Mouse (Mus musculus): ENCODE data around the gene Ubash3b. TPM values are rescaled to one million over a fixed set of nuclear protein-coding genes. Genes with fewer than 3 reads are reported as not detected.

Gene Ubash3b
- polyA plus RNA-seq, 2 experiments = 6.1 to 10.3 TPM

DNA sequence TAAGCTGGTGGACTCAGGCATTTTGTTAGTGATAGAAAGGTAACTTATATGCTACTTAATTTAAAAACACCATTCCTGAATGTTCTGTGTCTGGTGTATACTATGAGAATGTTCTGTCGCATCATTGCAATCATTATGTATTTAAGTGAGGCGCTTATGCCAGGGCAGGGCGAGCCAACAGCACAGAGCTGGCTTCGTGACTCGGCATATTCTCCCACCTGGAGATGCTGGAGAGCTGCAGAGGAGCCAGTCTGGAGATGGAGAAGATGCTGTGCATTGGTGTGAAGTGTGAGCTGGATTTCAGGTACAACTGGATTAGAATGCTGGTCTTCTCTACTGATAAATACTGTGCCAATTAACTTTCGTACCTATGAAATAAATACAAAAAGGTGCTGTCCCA, 37.2 kb downstream of the Ubash3b start:
- no peaks in the 10 kb centered on the region for H3K27me3 ChIP-seq (ENCODE audit: control insufficient read depth, insufficient read depth, low read length)
- H3K27ac ChIP-seq (replicated peaks; ENCODE audit: low read depth, low read length) = no peak overlapping the region
- peaks cover 13% of the 10 kb centered on the region; the same call in 1 of the 2 replicates for H3K4me1 ChIP-seq (ENCODE audit: control insufficient read depth, insufficient read depth, low read length)
- no peak overlapping the region for H3K4me3 ChIP-seq (replicated peaks; ENCODE audit: low read length)
- no peaks in the 10 kb centered on the region for H3K9me3 ChIP-seq (ENCODE audit: control insufficient read depth, low read length)
- ATAC-seq (ENCODE audit: low FRiP score, low read depth) = no peak
- 94% methylated on average over 6 of the region's 6 CpGs for WGBS
- H3K4me2 ChIP-seq (replicated peaks; ENCODE audit: low read depth, low read length, severe bottlenecking) = no peak overlapping the region
- no peaks in the 10 kb centered on the region for H3K36me3 ChIP-seq (ENCODE audit: control insufficient read depth, insufficient read depth, low read length)
- no peak overlapping the region for H3K9ac ChIP-seq (ENCODE audit: low read depth, low read length, severe bottlenecking)
- DNase-seq (ENCODE audit: low spot score) = no peak
- no peak for TF ChIP-seq POLR2A (IDR thresholded peaks at IDR 0.05; ENCODE audit: borderline replicate concordance, extremely low read depth, insufficient read depth, insufficient read length)

- peaks cover 13% of the 10 kb centered on the region; the same call in 1 of the 2 replicates for H3K4me1 ChIP-seq (ENCODE audit: control insufficient read depth, insufficient read depth, low read length)
- TF ChIP-seq POLR2A (IDR thresholded peaks at IDR 0.05; ENCODE audit: borderline replicate concordance, extremely low read depth, insufficient read depth, insufficient read length) = no peak
- 0 out of 2 replicates have a peak overlapping the region, but pooled peaks have one; percentile 39 for H3K27ac ChIP-seq (replicated peaks; ENCODE audit: low read depth, low read length)
- no peaks in the 10 kb centered on the region for H3K36me3 ChIP-seq (ENCODE audit: control insufficient read depth, insufficient read depth, low read length)
- WGBS = 72% methylated on average over 11 of the region's 11 CpGs
- no peaks in the 10 kb centered on the region for H3K9me3 ChIP-seq (ENCODE audit: control insufficient read depth, low read length)
- H3K9ac ChIP-seq (ENCODE audit: low read depth, low read length, severe bottlenecking) = no peak overlapping the region
- DNase-seq (ENCODE audit: low spot score) = peak; percentile 59
- H3K4me3 ChIP-seq (replicated peaks; ENCODE audit: low read length) = no peak overlapping the region
- no peak overlapping the region for H3K4me2 ChIP-seq (replicated peaks; ENCODE audit: low read depth, low read length, severe bottlenecking)
- no peaks in the 10 kb centered on the region for H3K27me3 ChIP-seq (ENCODE audit: control insufficient read depth, insufficient read depth, low read length)
- no peak for ATAC-seq (ENCODE audit: low FRiP score, low read depth)
Measured at GRCm38 (mm10) chr9:41122390-41123110, 38.9 kb downstream of the Ubash3b start.

DNA sequence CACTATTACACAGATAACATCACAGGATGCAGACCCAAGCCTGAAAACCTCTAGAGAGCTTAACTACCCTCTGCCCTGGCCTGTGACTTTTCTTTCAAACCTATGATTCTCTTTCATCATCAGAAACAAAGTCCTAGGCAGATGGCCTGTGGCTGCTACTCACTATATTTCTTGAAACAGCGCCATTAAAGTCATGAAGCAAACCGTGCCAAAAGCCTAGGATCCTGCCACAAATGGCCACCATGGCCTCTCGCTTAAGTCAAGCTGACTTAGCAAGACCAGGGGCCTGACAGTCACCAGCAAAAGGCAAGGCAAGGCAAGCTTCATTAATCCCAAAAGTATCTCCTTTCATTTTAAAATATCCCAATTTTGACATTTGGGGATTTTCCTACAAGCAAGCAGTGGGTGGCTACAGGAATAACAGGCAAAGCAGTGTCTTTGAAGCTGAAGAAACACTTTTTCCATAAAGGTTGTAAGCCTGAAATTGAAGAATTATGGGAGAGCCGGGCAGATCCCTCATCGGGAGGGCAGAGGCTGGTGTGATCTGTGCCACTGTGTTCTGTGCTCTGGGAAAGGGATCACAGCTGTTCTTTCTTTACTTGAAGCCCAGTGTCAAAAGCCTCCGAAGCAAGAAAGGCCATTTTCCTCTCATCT, 39.7 kb downstream of the Ubash3b start:
- Histone ChIP-seq H3K4me2 (replicated peaks; ENCODE audit: low read depth, low read length, severe bottlenecking) (no peak overlapping the region), H3K4me1 (ENCODE audit: control insufficient read depth, insufficient read depth, low read length) (peaks cover 13% of the 10 kb centered on the region; the same call in 1 of the 2 replicates), H3K4me3 (replicated peaks; ENCODE audit: low read length) (no peak overlapping the region), H3K9ac (ENCODE audit: low read depth, low read length, severe bottlenecking) (no peak overlapping the region), H3K36me3 (ENCODE audit: control insufficient read depth, insufficient read depth, low read length) (no peaks in the 10 kb centered on the region), H3K9me3 (ENCODE audit: control insufficient read depth, low read length) (no peaks in the 10 kb centered on the region), H3K27me3 (ENCODE audit: control insufficient read depth, insufficient read depth, low read length) (no peaks in the 10 kb centered on the region), H3K27ac (replicated peaks; ENCODE audit: low read depth, low read length) (peak overlapping the region; percentile 39; the same call in 1 of the 2 replicates)
- ATAC-seq (ENCODE audit: low FRiP score, low read depth) = no peak
- no peak for TF ChIP-seq POLR2A (IDR thresholded peaks at IDR 0.05; ENCODE audit: borderline replicate concordance, extremely low read depth, insufficient read depth, insufficient read length)
- DNase-seq (ENCODE audit: low spot score) = no peak
- 52% methylated on average over 6 of the region's 6 CpGs for WGBS

- DNase-seq (ENCODE audit: low spot score) = no peak
- H3K27me3 ChIP-seq (ENCODE audit: control insufficient read depth, insufficient read depth, low read length) = no peaks in the 10 kb centered on the region
- H3K4me3 ChIP-seq (replicated peaks; ENCODE audit: low read length) = no peak overlapping the region
- no peak for ATAC-seq (ENCODE audit: low FRiP score, low read depth)
- no peaks in the 10 kb centered on the region for H3K36me3 ChIP-seq (ENCODE audit: control insufficient read depth, insufficient read depth, low read length)
- peaks cover 13% of the 10 kb centered on the region; the same call in 1 of the 2 replicates for H3K4me1 ChIP-seq (ENCODE audit: control insufficient read depth, insufficient read depth, low read length)
- H3K9me3 ChIP-seq (ENCODE audit: control insufficient read depth, low read length) = no peaks in the 10 kb centered on the region
- WGBS = 78% methylated on average over 6 of the region's 6 CpGs
- H3K4me2 ChIP-seq (replicated peaks; ENCODE audit: low read depth, low read length, severe bottlenecking) = no peak overlapping the region
- no peak overlapping the region for H3K9ac ChIP-seq (ENCODE audit: low read depth, low read length, severe bottlenecking)
- no peak overlapping the region for H3K27ac ChIP-seq (replicated peaks; ENCODE audit: low read depth, low read length)
- TF ChIP-seq POLR2A (IDR thresholded peaks at IDR 0.05; ENCODE audit: borderline replicate concordance, extremely low read depth, insufficient read depth, insufficient read length) = no peak
Measured at GRCm38 (mm10) chr9:41119958-41120357, 41.5 kb downstream of the Ubash3b start.

- Histone ChIP-seq H3K27ac (replicated peaks; ENCODE audit: low read depth, low read length) (no peak overlapping the region), H3K27me3 (ENCODE audit: control insufficient read depth, insufficient read depth, low read length) (no peaks in the 10 kb centered on the region), H3K9ac (ENCODE audit: low read depth, low read length, severe bottlenecking) (no peak overlapping the region), H3K4me3 (replicated peaks; ENCODE audit: low read length) (no peak overlapping the region), H3K36me3 (ENCODE audit: control insufficient read depth, insufficient read depth, low read length) (no peaks in the 10 kb centered on the region), H3K4me1 (ENCODE audit: control insufficient read depth, insufficient read depth, low read length) (peaks cover 12% of the 10 kb centered on the region; the same call in 1 of the 2 replicates), H3K4me2 (replicated peaks; ENCODE audit: low read depth, low read length, severe bottlenecking) (no peak overlapping the region), H3K9me3 (ENCODE audit: control insufficient read depth, low read length) (no peaks in the 10 kb centered on the region)
- 46% methylated on average over 7 of the region's 7 CpGs for WGBS
- ATAC-seq (ENCODE audit: low FRiP score, low read depth) = no peak
- DNase-seq (ENCODE audit: low spot score) = no peak
- TF ChIP-seq POLR2A (IDR thresholded peaks at IDR 0.05; ENCODE audit: borderline replicate concordance, extremely low read depth, insufficient read depth, insufficient read length) = no peak
Measured at GRCm38 (mm10) chr9:41118065-41118464, 43.4 kb downstream of the Ubash3b start.

Data from limb, embryonic 14.5 days (tissue).